Mouse (Mus musculus) retina, postnatal 1 day (tissue): Measurements from ENCODE around the gene Taf1b.
"Not testable (repeated sequence)": the region's sequence is repeated elsewhere in the genome, so short reads cannot be mapped to it uniquely, and the experiment has no call there.

Experiments used
- DNase-seq: peaks from one replicate; pipeline ENCODE4 v3.0.0-alpha.2; 2012

Taf1b gene

DNA sequence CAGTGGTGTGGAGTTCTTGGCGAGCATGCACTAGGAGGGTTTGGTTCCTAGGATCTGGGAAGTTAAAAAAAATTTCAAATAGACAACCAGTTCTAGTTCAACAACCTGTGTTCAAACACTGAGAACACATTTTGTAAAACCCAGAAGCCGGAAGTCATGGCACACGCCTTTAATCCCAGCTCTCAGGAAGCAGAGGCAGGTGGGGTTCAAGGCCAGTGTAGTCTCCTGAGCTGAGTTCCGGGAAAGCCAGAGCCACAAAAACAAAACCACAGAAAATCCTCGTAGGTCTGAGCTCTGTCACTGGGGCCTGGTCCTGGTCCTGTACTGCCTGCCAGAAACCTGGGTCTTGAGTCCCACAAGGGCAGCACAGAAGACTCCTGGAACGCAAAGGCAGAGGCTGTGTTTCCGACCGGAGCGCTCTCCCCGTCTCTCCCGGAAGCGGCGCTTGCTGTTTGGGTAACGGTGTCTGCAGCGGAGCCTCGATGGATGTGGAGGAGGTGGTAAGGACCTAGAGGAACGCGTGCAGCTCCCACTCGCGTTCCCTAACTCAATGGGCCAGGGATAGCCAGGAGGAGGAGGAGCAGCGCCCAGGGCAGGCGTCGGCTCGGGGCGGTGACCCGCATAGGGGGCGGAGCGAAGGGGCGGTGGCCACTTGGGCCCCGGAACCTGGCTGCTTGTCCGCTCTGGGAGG lies at the start of gene Taf1b:
TSS of gene Taf1b (plus strand) at position 210 of the 691 bp plus-strand sequence.
- peak; percentile 85 for DNase-seq

DNA sequence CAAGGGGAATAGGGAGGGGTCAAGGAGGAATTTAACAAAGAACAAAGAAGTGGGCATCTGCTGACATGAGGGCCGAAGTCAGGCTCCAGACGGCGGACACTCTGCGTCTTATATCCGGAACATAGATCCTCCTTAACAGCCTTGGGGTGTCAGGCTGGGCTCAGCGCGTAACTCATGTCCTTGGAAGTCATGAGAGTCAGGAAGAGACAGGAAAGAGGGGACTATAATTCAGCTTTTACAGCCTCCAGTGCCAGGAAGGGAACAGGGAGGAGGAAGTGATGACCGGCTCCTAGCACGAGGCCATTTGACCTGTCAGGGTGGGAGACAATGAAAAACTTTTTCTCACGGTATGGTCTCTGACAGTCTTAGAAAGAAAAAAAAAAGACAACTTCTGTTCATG lies 37.8 kb upstream of the Taf1b start:
- no peak for DNase-seq

DNA sequence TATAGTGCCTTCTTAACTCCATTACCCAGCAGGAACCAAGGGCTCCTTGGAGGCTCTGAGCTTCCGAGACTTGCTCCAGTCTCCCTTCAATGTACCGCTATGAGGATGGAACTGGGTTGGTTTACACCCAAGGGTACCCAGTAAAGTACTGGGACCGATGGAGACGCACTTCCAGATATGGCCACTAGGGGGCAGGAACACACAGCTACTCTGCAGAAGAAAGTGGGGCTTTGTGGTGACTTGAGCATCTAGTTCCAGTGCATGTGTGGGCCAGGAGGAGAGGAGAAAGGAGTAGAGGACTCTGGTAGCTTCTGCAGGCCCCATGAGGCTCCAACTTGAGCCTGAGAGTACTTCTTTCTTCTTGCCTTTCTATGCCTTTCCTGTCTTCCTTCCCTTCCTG lies 36.0 kb upstream of the Taf1b start:
- DNase-seq, result peak; percentile 25

DNA sequence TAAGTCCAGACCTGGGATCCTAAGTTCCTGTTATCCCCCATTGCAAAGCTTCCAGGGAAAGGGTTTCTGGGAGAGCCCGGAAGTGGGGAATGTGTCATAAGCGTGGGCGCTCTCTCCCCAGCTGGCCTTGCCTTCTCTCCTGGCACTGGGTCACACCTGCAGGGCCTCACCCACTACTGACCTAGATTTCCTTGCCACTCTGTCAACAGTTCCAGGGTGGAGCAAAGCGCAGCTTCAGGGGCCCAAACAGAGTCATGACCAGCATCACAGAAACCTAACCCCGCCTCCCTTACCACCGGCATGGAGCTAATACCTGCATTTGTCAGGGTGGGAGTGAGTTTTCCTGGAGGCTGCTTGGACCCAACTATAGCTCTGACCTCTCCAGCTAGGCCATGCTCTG lies 34.7 kb upstream of the Taf1b start:
- not testable (repeated sequence) for DNase-seq

DNA sequence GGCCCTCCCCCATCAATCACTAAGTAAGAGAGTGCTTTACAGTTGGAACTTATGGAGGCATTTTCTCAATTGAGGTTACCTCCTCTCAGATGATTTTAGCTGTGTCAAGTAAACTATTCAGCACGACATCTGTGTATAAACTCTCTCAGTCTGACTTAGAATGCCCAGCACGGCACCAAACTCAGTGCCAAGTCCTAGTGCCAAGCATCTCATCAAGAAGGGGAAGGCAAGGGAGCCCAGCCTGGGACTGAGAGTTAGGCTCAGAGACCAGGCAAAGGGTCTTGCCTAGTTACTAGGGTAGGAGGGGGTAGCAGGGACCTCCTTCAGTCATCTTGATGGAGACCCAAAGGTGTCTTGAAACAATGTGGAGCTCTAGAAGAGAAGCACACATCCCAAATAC lies 29.2 kb upstream of the Taf1b start:
- DNase-seq, result no peak

DNA sequence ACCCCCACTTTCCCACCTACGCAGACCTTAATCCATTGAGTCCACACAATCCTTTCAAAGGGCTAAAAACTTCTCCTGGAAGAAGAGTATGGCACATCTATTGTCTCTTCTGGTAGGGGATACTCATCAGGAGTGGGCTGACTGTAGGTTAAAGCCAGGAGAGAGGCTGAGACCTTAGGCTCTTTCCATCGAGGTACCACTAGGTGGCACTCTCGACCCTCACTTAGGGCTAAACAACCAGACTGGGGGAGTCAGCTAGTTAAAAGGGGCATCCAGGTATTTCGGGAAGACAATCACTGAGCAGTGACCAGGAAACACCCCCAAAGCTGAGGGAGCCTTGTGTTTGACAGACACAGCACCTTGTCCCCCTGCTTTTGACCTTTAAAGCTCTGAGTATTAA lies 27.2 kb upstream of the Taf1b start:
- peak; percentile 67 for DNase-seq

DNA sequence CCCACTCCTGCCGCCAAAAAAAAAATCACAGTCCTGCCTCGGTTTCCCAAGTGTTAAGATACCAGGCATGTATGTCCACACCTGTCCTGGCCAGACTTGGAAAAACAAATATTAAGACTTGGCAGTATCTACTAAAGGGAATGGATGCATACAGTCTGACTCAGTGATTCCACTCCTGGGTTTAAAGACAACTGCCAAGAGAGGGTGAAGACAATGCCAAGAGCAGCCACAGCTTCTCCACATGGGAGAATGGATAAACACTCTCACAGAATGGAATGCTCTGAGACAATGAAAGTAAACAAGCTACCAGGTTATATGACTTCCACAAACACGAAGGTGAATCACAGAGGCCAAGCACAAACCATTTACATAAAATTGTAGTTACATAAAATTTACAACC lies 24.9 kb upstream of the Taf1b start:
- no peak for DNase-seq

DNA sequence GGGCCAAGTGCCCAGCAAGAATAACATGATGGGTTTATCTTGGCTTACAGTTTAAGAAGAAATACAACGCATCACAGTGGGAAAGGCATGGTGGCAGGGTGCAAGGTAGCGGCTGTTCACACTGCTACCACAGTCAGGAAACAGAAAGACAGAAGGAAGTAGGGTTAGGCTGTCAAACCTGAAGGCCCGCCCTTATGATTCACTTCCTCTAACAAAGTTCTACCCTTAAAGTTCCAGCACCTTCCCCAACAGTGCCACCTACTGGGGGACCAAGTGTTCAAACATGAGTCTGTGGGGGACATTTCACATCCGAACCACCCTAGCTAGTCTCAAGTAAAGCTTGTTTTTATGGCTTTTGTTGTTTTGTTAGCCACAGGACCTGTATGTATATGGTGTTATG lies 13.2 kb upstream of the Taf1b start:
- no peak for DNase-seq

DNA sequence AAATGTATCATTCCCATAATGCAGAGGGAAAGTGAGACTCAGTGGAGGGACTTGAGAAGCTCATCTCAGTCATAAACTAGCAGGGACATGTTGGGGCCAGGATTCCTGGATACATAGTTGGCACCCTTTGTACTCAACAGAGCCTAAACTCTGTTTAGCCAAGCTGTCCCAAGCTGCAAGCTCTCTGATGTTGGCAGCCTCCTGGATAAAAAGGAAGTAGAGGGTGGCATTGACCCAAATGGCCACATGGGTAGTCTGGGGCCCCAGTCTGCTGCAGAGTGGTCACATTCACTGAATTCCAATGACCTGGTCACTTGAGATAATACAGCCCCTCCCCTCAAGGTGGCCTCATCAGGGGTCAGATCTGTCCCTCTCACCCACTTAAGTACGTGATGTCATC lies 11.3 kb upstream of the Taf1b start:
- no peak for DNase-seq

DNA sequence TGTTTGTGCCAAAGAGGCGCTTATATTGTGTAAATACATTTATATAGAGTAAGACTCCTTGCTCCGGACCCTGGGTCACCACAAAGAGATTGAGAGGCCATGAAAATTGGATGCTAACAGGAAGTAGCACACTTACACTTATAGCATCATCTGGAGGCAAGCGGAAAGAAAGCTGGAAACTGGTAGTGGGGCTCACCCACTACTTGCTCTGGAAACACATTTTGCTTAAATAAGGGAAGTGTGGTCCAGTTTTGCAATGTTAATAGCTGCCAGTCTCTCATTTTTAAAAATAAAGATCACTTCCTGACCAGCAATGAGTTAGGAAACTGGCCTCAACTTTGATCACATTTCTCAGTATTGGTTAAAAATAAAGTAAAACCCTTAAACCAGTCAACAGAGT lies 5.7 kb upstream of the Taf1b start:
- not testable (repeated sequence) for DNase-seq

DNA sequence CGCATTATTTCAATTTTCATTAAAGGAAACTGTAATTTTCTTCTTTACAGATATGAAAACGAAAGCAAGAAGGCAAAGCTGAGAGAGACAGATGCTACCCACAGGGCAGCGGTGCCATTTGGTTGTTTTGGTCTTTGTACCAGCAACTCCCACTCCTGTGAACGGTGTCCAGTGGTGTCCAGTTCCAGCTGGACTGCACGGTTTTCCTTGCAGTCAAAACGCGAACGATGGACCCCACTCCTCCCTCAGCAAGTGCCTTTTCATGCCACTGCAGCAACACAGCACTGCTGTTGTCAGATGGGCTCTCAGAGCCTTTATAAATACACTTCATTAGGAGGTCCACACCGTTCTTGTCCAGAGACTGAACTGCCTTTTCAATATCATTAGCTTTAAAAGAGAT lies 5.1 kb upstream of the Taf1b start:
- DNase-seq, result no peak

DNA sequence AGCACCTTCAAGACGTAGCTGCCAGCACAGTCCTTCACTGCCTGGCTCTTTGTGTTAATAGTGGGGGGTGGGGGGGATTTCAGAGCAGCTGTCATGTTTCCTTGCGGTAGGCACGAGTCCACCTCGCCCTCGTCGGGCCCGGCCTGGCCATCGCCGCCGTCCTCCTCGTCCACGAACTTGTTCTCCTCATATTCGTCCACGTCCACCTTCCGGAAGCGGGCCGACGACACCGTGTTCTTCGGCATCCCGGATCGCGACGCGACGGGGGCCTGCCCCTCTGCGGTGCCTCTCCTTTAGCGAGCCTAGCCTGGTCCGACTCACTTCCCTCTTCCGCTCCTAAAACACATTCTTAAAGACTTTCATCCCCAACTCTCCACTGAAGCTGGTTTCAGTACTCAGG lies 4.7 kb upstream of the Taf1b start:
- DNase-seq, result no peak

DNA sequence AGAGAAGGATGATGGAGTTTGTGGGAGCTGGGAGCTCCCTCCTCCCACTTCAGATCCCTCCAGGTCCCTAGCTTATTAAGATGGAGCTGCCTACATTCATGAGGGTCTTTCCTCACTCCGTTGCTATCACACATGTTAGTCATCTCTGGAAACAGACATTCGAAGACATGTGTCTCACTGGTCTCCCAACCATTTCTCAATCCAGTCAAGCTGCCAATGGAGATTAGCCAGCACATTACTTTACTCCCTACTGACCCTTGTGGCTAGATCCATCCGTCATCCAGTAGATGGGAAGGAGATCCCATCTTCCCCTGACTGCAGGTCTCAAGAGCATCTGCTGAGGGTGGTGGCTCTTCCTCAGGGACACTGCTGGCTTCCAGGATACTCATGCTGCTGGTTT lies 3.4 kb upstream of the Taf1b start:
- DNase-seq, result not testable (repeated sequence)

DNA sequence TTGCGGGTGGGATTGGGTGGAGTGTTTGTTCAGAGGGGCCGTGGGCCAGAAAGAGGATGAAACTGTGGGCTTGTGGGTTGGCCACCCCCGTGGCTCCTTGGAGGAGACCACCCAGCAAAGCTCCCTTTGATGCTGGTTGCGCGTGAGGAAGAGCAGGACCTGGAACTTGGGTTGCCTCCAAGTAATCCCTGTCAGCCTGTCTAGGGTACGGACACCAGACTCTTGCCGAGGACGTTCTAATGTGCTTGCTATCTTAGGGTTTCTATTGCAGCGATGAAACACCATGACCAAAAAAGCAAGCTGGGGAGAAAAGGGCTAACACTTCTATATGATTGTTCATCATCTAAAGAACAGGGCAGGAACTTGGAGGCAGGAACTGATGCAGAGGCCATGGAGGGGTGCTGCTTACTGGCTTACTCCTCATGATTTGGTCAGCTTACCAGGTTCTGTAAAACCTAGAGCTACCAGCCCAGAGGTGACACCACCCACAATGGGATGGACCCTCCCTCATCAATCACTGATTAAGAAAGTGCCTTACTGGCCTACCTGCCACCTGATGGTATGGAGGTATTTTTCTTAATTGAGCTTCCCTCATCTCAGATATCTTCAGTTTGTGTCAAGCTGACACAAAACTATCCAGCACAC lies 804 bp downstream of the Taf1b start:
- DNase-seq, result not testable (repeated sequence)

DNA sequence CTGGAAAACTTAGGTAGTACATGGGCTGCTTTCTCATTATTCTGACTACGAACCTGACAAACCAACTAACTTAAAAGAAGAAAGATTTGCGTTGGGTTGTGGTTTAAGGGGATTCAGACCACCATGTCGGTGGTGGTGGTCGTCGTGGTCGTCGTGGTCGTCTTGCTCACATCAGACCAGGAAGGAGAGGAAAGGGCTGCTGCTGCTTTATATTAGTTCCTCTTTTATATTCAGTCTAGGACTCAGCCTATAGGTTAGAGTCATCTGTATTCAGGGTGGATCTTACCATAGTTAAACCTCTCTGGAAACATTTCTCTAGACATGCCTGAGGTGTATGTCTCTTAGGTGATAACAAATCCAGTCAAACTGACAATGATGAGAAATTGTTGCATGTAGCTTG lies 19.0 kb downstream of the Taf1b start:
- DNase-seq, result no peak

DNA sequence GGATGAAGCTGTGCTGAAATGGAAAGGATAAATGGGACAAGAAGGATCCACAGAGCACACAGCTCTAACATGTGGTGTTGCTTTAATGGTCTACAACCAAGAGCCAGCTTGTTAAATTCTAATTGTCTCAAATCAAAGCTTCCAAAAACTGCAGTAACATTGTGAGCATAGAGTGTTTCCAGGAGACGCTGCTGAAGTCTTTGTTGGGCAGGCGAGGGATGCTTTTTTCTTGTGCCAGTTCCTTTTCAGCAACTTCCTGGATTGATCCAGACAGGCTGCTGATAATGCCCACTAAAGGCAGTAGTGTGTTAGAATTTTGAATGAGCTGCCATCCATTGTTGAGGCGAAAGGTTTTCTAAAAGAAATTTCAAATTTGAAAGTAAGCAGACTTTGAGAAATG lies 22.9 kb downstream of the Taf1b start:
- DNase-seq, result no peak

DNA sequence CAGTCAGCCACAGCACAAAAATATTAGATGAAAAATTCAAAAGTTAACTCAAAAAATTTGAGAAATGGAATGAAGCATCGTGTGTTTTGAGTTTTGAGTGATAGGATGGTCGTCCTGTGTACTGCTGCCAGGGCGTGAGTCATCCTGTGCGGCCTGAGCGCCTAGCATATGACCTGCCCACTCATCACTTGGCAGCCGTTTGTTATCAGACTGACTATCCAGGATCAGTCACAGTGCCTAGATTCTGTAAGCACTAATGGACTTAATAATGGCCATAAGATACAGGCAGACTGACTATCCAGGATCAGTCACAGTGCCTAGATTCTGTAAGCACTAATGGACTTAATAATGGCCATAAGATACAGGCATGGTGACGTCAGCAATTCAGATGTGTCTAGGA lies 26.9 kb downstream of the Taf1b start:
- not testable (repeated sequence) for DNase-seq

DNA sequence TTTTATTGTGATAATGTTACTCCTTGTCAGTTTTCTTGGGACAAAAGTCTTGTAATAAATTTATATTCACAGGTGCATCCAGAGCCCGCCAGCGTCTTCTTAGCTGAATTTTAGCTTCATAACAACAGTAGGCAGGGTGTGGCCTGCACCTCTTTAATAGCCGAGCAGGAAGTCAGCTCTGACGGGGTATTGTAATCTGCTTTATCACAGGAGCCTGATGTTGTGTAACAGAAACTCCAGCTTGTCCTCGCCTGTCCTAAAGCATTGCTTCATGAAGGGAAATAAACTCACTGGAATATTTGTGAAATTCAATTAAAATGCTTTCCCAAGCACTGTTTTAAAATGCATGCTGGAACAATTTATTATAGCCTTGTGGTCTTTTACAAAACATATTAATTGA lies 38.2 kb downstream of the Taf1b start:
- DNase-seq, result no peak

DNA sequence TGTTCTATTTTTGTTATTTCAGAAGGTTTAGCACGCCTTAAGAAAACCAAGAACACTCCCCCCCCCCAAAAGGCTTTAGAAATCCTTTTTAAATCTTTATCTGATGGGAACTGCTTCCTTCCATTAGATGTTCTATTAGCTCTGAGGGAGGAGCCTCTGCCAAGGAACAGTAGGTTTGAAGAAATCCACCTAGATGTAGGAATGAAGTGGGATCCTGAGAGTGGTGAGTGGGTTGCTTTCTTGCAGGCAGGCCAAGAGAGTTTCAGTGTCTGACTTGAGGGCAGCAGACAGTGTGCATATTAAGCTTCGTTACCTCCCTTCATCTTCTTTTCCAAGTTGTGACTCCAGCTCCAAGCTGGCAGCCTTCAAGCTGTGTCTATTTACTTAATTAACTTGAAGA lies 39.0 kb downstream of the Taf1b start:
- no peak for DNase-seq

DNA sequence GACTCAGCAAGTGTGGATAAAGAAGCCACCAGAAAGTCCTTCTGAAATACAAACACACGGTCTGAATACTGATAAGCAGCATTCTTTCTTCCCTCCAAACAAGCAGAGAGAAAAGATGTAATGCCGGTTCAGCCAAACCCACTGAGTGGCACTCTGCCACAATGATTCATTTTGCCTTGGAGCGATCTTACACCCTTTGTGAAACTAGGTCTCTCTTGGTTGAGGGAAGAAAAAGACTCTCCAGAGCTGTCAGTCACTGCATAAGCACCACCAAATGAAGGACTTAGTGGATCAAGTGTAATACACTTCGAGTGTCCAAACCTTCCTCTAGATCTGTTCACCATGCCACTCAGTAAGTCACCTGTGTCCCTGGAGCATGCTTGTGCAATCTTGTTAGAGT lies 39.8 kb downstream of the Taf1b start:
- no peak for DNase-seq

DNA sequence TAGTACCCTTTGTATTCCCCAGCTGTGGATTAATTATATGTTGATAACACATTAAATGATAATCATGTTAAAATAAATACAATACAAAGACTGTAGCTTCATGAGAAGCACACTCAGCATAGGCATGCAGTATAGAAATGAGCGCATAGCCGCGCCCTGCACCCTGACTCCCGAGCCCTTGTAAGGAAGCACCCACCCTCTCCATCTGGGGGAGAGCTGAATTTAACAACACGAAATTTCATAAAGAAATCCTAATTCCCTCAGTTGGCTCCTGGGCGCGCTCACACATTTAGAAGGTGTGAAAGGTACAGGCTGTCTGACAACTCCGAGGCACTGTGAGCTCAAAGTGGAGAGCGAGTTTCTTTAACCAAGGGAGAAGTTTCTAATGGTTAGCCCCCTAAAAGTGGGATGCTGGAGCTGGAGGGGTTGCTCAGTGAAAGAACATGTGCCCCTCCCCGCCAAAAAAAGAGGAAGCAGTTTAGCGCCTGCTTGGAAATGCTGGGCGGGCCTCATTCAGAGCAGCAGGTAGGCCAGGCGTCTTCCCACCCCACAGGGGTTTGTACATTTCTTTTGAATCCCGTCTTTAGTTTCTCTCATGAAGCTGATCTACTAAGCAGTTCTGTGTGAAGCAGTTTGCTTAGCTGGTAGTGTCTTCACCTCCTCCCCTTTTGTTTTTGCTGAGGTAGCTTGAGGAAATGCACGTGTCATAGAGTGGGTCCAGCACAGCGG lies 43.4 kb downstream of the Taf1b start:
- DNase-seq, result no peak

DNA sequence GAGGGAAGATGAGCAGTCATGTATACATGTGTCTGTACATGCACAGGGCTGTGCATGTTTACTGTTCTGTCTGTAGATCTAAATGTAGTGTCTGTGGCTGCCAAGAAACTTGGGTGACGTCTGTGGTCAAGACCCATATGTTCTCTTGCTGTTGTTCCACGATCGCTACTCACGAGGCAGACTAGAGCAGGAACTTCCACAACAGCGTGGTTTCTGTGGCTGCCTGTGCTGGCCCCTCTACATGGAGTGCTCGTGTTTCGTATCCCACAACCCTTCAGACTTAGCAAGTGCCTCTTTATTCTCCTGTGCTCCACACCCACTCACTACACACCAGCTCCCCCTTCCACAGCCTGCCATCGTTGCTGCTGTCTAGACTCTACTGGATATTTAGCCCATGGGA lies 49.5 kb downstream of the Taf1b start:
- DNase-seq, result no peak

DNA sequence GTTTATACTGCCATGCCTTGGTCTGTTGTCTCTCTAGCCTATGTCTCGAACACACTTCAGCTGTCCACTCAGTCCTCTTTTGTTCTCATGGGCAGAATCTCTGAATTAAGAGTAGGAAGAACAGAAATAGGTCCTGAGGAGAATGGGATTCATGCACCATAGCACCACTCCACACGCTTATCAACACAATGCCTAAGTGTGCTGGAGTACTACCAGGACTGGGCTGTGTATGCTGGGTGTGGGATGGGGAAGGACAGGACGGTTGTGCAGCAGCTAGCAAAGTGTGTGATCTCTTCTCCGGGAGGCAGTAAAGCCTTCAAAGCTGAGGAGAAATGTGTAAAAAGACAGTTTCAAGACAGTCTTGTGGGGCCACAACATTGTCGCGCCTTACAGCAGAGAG lies 50.7 kb downstream of the Taf1b start:
- DNase-seq, result no peak

DNA sequence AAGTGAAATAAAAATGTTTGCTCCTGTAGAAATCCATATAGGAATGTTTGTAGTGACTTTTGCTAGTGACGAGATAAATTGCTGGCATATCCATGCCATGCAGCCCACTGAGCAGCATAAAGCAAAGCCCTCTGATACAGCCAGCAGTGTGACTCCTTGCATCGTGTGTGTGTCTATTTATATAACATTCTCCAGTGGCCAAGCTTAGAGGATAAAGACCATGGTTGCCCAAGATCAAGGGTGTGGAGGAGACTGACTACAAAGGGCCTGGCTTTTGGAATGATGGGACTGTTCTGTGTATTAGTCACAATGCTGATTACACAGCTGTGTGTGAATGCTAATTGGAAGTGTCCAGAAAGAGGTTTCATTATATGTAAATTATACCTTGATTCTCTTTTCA lies 54.4 kb downstream of the Taf1b start:
- no peak for DNase-seq
